Mouse (Mus musculus): ENCODE measurements at regions not wholly inside any gene's neighbourhood (a gene's known extent, or its start where the extent isn't known, plus 50 kb on each side); places are given as distances from the start of the nearest gene placed in this dataset.

DNA sequence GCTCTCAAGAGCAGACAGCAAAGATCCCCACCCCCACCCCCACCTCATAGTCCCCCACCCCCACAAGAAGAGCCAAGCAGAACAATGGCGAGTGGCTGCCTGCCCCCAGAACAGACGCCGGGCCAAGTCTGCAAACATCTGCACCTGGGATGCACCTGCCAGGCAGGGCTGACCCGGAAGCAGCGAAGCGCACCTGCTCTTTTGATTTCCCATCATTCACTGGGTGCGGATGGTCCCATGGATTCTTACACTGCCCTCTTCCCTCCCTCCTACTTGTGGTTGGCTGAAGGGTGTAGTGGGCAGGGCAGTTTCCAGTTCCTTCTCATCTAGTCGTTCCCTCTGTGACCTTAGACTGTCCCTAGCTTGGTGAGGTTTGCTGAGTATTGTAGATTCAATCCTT is 277.7 kb upstream of the Prox1 start:
- TF ChIP-seq POLR2A (IDR thresholded peaks at IDR 0.05; ENCODE audit: low read depth, low read length) (no peak), CTCF (IDR thresholded peaks at IDR 0.05; ENCODE audit: extremely low read depth, insufficient read length, insufficient replicate concordance, low read depth, low read length) (no peak)
- H3K4me3 ChIP-seq (ENCODE audit: low read depth, low read length): no peak overlapping the region
- H3K27ac ChIP-seq (ENCODE audit: insufficient read depth, low read depth, low read length): peak overlapping the region; percentile 34; the same call in 1 of the 2 replicates
- peaks cover 10% of the 10 kb centered on the region; the same call in 1 of the 2 replicates for H3K4me1 ChIP-seq (ENCODE audit: control insufficient read depth, insufficient read depth, insufficient read length, low read length)
- H3K36me3 ChIP-seq (ENCODE audit: control insufficient read depth, insufficient read depth, low read length): no peaks in the 10 kb centered on the region
- 15% methylated on average over 8 of the region's 8 CpGs for WGBS
- no peaks in the 10 kb centered on the region for H3K27me3 ChIP-seq (ENCODE audit: control insufficient read depth, insufficient read depth, low read length)

DNA sequence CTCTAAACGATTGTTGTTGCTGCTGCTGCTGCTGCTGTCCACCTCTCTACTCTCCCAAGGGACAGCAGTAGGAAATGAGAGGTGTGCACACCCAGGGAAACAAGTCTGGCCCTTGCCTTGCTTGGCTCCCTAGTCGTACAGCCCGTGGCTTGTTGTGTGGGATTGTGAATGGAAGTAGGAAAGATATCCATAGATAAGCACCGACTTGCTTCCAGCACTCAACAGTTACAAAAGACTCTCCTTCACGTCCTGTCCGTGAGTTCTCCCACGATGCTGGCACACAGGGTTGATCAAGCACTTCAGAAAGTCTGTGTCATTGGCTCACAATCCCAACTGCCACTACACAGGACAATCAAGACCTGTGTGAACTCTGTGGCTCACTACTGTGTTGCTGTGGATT is 276.7 kb upstream of the Prox1 start:
- no peak overlapping the region for H3K4me3 ChIP-seq (ENCODE audit: low read depth, low read length)
- peaks cover 10% of the 10 kb centered on the region; the same call in 1 of the 2 replicates for H3K4me1 ChIP-seq (ENCODE audit: control insufficient read depth, insufficient read depth, insufficient read length, low read length)
- WGBS: 24% methylated on average over 7 of the region's 7 CpGs
- H3K27me3 ChIP-seq (ENCODE audit: control insufficient read depth, insufficient read depth, low read length): no peaks in the 10 kb centered on the region
- no peak for TF ChIP-seq CTCF (IDR thresholded peaks at IDR 0.05; ENCODE audit: extremely low read depth, insufficient read length, insufficient replicate concordance, low read depth, low read length)
- no peak for TF ChIP-seq POLR2A (IDR thresholded peaks at IDR 0.05; ENCODE audit: low read depth, low read length)
- H3K36me3 ChIP-seq (ENCODE audit: control insufficient read depth, insufficient read depth, low read length): no peaks in the 10 kb centered on the region
- 0 out of 2 replicates have a peak overlapping the region, but pooled peaks have one; percentile 14 for H3K27ac ChIP-seq (ENCODE audit: insufficient read depth, low read depth, low read length)

DNA sequence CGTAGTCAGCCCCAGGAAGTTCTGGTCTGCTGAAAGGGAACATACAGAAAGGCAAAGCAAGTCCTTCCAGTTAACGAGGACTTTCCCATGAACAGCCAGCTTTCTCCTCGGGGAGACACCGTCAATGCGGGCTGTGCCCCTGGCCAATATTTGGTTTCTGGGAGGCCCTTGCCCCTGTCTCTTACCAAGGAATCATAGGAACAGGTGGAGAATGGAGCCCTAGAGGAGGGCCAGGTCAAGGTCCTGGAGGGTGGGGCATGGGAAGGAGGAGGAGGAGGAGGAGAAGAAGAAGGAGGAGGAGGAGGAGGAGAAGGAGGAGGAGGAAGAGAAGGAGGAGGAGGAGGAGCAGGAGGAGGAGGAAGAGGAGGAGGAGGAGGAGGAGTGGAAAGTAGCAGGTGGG is 276.2 kb upstream of the Prox1 start:
- H3K4me1 ChIP-seq (ENCODE audit: control insufficient read depth, insufficient read depth, insufficient read length, low read length): peaks cover 10% of the 10 kb centered on the region; the same call in 1 of the 2 replicates
- no peaks in the 10 kb centered on the region for H3K27me3 ChIP-seq (ENCODE audit: control insufficient read depth, insufficient read depth, low read length)
- 30% methylated on average over 5 of the region's 5 CpGs for WGBS
- H3K27ac ChIP-seq (ENCODE audit: insufficient read depth, low read depth, low read length): 0 out of 2 replicates have a peak overlapping the region, but pooled peaks have one; percentile 9
- H3K4me3 ChIP-seq (ENCODE audit: low read depth, low read length): no peak overlapping the region
- H3K36me3 ChIP-seq (ENCODE audit: control insufficient read depth, insufficient read depth, low read length): no peaks in the 10 kb centered on the region
- no peak for TF ChIP-seq POLR2A (IDR thresholded peaks at IDR 0.05; ENCODE audit: low read depth, low read length)
- TF ChIP-seq CTCF (IDR thresholded peaks at IDR 0.05; ENCODE audit: extremely low read depth, insufficient read length, insufficient replicate concordance, low read depth, low read length): no peak

DNA sequence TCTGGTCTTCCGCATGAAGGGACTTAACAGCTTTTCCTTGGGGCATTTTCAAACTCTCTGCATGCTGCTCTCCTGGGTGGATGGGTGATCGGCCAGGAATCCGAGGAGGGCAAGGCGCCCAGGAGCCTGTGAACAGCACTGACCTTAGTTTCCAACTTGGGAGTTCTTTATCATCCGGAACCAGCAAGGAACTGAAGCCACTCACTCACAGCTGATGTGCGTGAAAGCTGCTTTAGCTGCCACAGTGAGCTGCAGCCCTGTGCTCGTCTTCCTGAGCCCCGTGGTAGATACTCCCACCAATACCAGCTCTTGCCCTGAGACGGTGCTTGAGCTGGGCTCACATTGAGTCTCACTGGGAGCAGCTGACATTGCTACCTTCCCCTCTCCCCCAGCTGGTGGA is 273.9 kb upstream of the Prox1 start:
- H3K27me3 ChIP-seq (ENCODE audit: control insufficient read depth, insufficient read depth, low read length): no peaks in the 10 kb centered on the region
- 78% methylated on average over 9 of the region's 9 CpGs for WGBS
- no peak overlapping the region for H3K27ac ChIP-seq (ENCODE audit: insufficient read depth, low read depth, low read length)
- no peak for TF ChIP-seq CTCF (IDR thresholded peaks at IDR 0.05; ENCODE audit: extremely low read depth, insufficient read length, insufficient replicate concordance, low read depth, low read length)
- no peak for TF ChIP-seq POLR2A (IDR thresholded peaks at IDR 0.05; ENCODE audit: low read depth, low read length)
- H3K4me1 ChIP-seq (ENCODE audit: control insufficient read depth, insufficient read depth, insufficient read length, low read length): peaks cover 10% of the 10 kb centered on the region; the same call in 1 of the 2 replicates
- H3K36me3 ChIP-seq (ENCODE audit: control insufficient read depth, insufficient read depth, low read length): no peaks in the 10 kb centered on the region
- no peak overlapping the region for H3K4me3 ChIP-seq (ENCODE audit: low read depth, low read length)

DNA sequence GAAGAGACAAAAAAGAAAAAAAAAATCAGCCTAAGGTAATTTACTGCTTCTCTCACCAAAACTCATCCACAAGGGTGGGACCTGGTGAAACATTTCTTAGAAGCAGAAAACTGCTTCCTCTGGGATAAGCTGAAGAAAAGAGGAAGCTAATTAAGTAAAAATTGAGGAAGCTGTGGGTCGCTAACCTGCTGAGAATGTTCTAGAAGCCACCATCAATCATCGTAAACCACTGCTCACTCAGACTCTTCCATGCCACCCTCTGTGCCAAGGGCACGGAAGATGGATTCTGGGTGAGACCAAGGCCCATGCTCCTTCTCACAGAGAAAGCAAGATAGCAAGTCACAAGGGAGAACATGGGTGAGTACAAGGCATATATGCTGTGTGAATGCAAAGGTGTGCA is 272.7 kb upstream of the Prox1 start:
- no peaks in the 10 kb centered on the region for H3K27me3 ChIP-seq (ENCODE audit: control insufficient read depth, insufficient read depth, low read length)
- no peak overlapping the region for H3K27ac ChIP-seq (ENCODE audit: insufficient read depth, low read depth, low read length)
- no peak overlapping the region for H3K4me3 ChIP-seq (ENCODE audit: low read depth, low read length)
- H3K4me1 ChIP-seq (ENCODE audit: control insufficient read depth, insufficient read depth, insufficient read length, low read length): peaks cover 7% of the 10 kb centered on the region; the same call in 1 of the 2 replicates
- 75% methylated on average over 3 of the region's 3 CpGs for WGBS
- no peaks in the 10 kb centered on the region for H3K36me3 ChIP-seq (ENCODE audit: control insufficient read depth, insufficient read depth, low read length)
- TF ChIP-seq POLR2A (IDR thresholded peaks at IDR 0.05; ENCODE audit: low read depth, low read length) (no peak), CTCF (IDR thresholded peaks at IDR 0.05; ENCODE audit: extremely low read depth, insufficient read length, insufficient replicate concordance, low read depth, low read length) (no peak)

DNA sequence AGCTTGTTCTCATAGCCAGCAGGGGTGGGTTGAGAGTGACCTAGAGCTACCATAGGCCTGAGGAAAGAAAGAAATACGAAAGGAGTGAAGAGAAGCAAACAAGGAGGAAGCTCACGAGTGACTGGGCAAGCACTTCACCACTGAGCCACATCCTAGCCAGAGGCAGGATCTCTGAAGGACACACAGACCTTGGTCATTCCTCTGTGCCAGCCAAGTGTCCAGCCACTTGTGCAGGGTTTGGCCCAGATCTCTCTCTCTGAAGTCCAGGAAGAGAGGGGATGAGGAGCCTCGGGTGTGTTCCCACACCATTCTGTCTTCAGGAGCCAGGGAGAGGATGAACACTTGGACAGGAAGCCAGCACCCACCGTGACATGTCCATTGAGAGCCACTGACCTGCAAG is 271.7 kb upstream of the Prox1 start:
- no peak for TF ChIP-seq CTCF (IDR thresholded peaks at IDR 0.05; ENCODE audit: extremely low read depth, insufficient read length, insufficient replicate concordance, low read depth, low read length)
- TF ChIP-seq POLR2A (IDR thresholded peaks at IDR 0.05; ENCODE audit: low read depth, low read length): no peak
- Histone ChIP-seq H3K36me3 (ENCODE audit: control insufficient read depth, insufficient read depth, low read length) (no peaks in the 10 kb centered on the region), H3K27me3 (ENCODE audit: control insufficient read depth, insufficient read depth, low read length) (no peaks in the 10 kb centered on the region), H3K4me3 (ENCODE audit: low read depth, low read length) (no peak overlapping the region), H3K27ac (ENCODE audit: insufficient read depth, low read depth, low read length) (no peak overlapping the region), H3K4me1 (ENCODE audit: control insufficient read depth, insufficient read depth, insufficient read length, low read length) (no peaks in the 10 kb centered on the region; the same call in 1 of the 2 replicates)
- WGBS: 79% methylated on average over 4 of the region's 4 CpGs

DNA sequence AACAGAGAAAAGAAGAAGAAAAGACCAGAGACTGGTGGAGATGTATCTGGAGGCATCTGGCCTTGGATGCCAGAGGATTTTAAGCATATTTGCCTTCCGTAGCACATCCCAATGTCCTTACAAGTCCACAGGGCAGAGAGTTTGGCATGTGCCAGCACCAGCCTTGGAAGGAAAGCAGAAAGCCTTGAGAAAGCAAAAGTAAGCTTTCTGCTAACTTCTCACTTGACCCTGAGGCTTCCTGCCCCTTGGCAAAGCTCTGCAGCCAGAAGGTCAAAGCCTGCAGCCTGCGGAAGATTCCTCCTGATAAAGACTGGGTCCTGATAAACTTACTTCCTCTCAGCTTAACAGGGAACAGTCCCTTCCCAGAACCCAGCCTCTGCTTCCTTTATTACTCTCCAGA is 268.3 kb upstream of the Prox1 start:
- no peak overlapping the region for H3K27ac ChIP-seq (ENCODE audit: insufficient read depth, low read depth, low read length)
- no peaks in the 10 kb centered on the region for H3K4me1 ChIP-seq (ENCODE audit: control insufficient read depth, insufficient read depth, insufficient read length, low read length)
- TF ChIP-seq POLR2A (IDR thresholded peaks at IDR 0.05; ENCODE audit: low read depth, low read length) (no peak), CTCF (IDR thresholded peaks at IDR 0.05; ENCODE audit: extremely low read depth, insufficient read length, insufficient replicate concordance, low read depth, low read length) (no peak)
- no peaks in the 10 kb centered on the region for H3K36me3 ChIP-seq (ENCODE audit: control insufficient read depth, insufficient read depth, low read length)
- H3K4me3 ChIP-seq (ENCODE audit: low read depth, low read length): no peak overlapping the region
- H3K27me3 ChIP-seq (ENCODE audit: control insufficient read depth, insufficient read depth, low read length): no peaks in the 10 kb centered on the region
- 71% methylated on average over 2 of the region's 2 CpGs for WGBS
